Mouse (Mus musculus): ENCODE results near the gene Zfp9. TPM values are rescaled to one million over a fixed set of nuclear protein-coding genes. Genes with fewer than 3 reads are reported as not detected.

The Zfp9 gene
- polyA plus RNA-seq, 1 experiment from 2014 or later, result 5.8 TPM

DNA sequence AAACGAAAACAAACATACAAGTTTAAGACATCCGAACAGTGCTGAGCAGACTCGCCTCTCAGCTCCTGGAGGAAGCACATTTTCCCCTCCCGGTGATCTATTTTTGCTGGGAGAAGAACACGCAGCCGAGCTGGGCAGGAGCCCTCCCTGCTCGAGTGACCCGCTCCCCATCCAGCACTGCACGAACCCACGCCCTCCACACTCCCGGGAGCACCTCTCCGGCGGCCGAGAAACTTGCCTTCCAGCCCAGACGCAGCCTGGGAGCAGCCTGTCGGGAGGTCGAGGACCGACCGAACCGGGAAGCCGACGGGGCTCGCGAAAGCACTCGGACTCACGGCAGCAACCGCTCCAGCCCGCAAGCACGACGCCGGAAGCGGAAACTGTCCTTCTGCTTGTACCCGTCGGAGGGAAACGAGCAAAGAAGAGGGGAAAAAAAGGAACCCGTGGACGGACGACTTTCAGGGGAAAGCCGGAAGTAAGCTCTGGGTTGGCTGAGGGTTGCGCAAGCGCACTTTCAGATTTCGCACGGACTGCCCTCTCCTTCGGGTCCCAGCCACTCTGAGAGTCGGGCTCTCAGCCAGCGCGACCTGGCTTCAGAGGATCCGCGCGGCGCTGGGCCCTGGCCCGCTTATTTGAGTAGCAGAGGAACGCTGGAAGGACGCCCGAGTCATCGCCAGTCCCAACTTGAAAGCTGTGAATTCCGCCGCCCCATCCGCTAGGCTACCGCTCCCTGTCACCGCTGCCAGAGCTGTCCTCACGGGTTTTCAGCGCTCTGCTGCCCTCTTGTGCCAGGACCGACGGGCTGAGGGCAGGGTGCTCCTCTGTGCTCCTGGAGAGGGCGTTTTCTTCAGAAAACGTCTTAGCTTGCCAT, 59.8 kb downstream of the Zfp9 start, which contains the start of gene Bms1:
Bms1 (minus strand) TSS at position 425 of the 871 bp plus-strand sequence.
- Histone ChIP-seq H3K4me3 (peak within 1 kb of the TSS; percentile 79), H3K27me3 (ENCODE audit: poor library complexity, severe bottlenecking) (no peaks in the 10 kb centered on the region), H3K36me3 (replicated peaks) (peaks cover 35% of the 10 kb centered on the region), H3K27ac (peak within 1 kb of the TSS; percentile 86), H3K9me3 (no peaks in the 10 kb centered on the region), H3K4me1 (peaks cover 13% of the 10 kb centered on the region)
- under 1% methylated on average over 67 of the region's 67 CpGs for WGBS
- DNase-seq (ENCODE audit: extremely low spot score, low spot score), result peak; percentile 93

Small RNA genes lying within 50 kb of the gene (microRNA-seq; reads per million reads assigned to microRNA genes)
- not detected for gene Gm25953

Other genes with a start within 250 kb of the Zfp9 start
- 54.8 and 58.5 TPM in 2 replicates for gene Bms1, start 59.8 kb downstream of the Zfp9 start, polyA plus RNA-seq (2016; fragmentation: Nextera tagmentation; extraction: Ambion mirVana)
- gene Zfp248, start 23.8 kb downstream of the Zfp9 start, polyA plus RNA-seq (2016; fragmentation: Nextera tagmentation; extraction: Ambion mirVana), result 9.0 and 10.3 TPM in 2 replicates
- gene Ankrd26, start 82.9 kb upstream of the Zfp9 start, polyA plus RNA-seq (2016; fragmentation: Nextera tagmentation; extraction: Ambion mirVana), result 19.3 and 20.9 TPM in 2 replicates